17 mouse cellular contexts compared by ENCODE assay signal in the genomic region with DNA sequence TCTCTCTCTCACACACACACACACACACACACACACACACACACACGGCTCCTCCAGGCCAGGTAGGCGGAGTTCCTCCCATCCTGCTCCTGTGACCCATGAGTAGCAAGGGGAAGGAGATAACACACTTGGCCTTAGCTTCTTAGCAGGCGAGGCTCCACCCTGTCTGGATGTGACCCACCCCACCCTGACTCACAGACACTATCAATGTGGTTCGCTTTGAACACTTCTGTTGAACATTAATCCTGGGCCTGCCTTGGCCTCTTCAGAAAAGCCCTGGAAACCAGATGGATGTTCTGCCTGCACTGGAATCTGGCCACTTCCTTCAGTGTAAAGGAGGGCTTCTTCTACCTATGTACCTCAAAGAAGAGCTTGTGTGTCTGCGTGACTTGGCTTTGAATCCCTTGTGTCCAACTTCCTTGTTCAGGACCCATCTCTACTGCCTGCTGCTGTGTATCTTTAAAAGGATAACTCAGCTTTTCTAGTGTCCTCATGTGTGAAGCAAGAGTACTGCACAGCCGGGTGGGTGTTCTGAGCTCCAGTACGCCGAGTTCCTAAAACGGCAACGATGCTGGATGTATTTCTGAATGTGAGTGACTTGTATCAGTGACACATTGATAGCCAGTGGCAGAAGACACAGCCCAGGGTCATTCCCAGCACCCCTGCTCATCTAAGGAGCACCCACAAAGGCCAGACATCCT.
A peak's percentile ranks its signal among the peaks of the same experiment; 100 is the strongest.
DNase-seq lines count a peak whose midpoint lies in the region; ATAC-seq and TF ChIP-seq lines count a peak whose summit lies in the region.
"Had no signal": no experiment of that assay in that cellular context is flagged by ENCODE, and none has a peak within 500 bp of the region (broad histone marks: within the 10 kb centered on the region; RNA-seq: fewer than 3 reads in every experiment).

No protein-coding gene starts in this region.

- no peak overlapping the region for H3K9ac ChIP-seq in lung, embryonic 14.5 days
- H3K9ac ChIP-seq in liver, embryonic 12.5 days, result no peak overlapping the region
- no peak overlapping the region for H3K9ac ChIP-seq in forebrain, embryonic 15.5 days (replicated peaks)
- no peak overlapping the region for H3K9ac ChIP-seq in kidney, embryonic 15.5 days
- H3K9ac ChIP-seq: hindbrain, embryonic 13.5 days; midbrain, embryonic 12.5 days had no signal

- WGBS in lung, embryonic 14.5 days, result 59% methylated on average over 10 of the region's 10 CpGs
- 53% methylated on average over 9 of the region's 10 CpGs for WGBS in liver, embryonic 12.5 days (ENCODE audit: insufficient replicate concordance)
- 88% methylated on average over 9 of the region's 10 CpGs for WGBS in forebrain, embryonic 15.5 days
- WGBS in kidney, embryonic 15.5 days, result 82% methylated on average over 9 of the region's 10 CpGs

- H3K27ac ChIP-seq in lung, embryonic 14.5 days (ENCODE audit: low read depth), result no peak overlapping the region
- H3K27ac ChIP-seq in liver, embryonic 12.5 days, result no peak overlapping the region
- no peak overlapping the region for H3K27ac ChIP-seq in forebrain, embryonic 15.5 days (replicated peaks)
- H3K27ac ChIP-seq in kidney, embryonic 15.5 days, result no peak overlapping the region
- H3K27ac ChIP-seq: embryonic facial prominence, embryonic 10.5 days; forebrain, embryonic 10.5 days; heart, embryonic 10.5 days; hindbrain, embryonic 13.5 days; layer of hippocampus, adult 2 months; midbrain, embryonic 12.5 days had no signal

- no peak overlapping the region for H3K4me3 ChIP-seq in lung, embryonic 14.5 days (ENCODE audit: low read depth, low read length)
- no peak overlapping the region for H3K4me3 ChIP-seq in liver, embryonic 12.5 days
- no peak overlapping the region for H3K4me3 ChIP-seq in forebrain, embryonic 15.5 days
- no peak overlapping the region for H3K4me3 ChIP-seq in kidney, embryonic 15.5 days (replicated peaks)
- H3K4me3 ChIP-seq: embryonic facial prominence, embryonic 10.5 days; forebrain, embryonic 10.5 days; heart, embryonic 10.5 days; hindbrain, embryonic 13.5 days; layer of hippocampus, adult 2 months; midbrain, embryonic 12.5 days had no signal

- H3K27me3 ChIP-seq in lung, embryonic 14.5 days (ENCODE audit: insufficient read depth, low read length), result no peaks in the 10 kb centered on the region
- H3K27me3 ChIP-seq in liver, embryonic 12.5 days (replicated peaks), result 0 out of 2 replicates have a peak, but pooled peaks cover 2% of the 10 kb centered on the region
- no peaks in the 10 kb centered on the region for H3K27me3 ChIP-seq in forebrain, embryonic 15.5 days
- H3K27me3 ChIP-seq in kidney, embryonic 15.5 days, result no peaks in the 10 kb centered on the region
- H3K27me3 ChIP-seq: hindbrain, embryonic 13.5 days; midbrain, embryonic 12.5 days had no signal

- intact Hi-C loops in heart, postnatal 25 days (cut with DNase I), result no loop called here

- H3K4me1 ChIP-seq in lung, embryonic 14.5 days (ENCODE audit: insufficient read depth), result no peaks in the 10 kb centered on the region
- peaks cover 11% of the 10 kb centered on the region for H3K4me1 ChIP-seq in liver, embryonic 12.5 days
- no peaks in the 10 kb centered on the region for H3K4me1 ChIP-seq in forebrain, embryonic 15.5 days
- H3K4me1 ChIP-seq in kidney, embryonic 15.5 days, result no peaks in the 10 kb centered on the region
- H3K4me1 ChIP-seq: embryonic facial prominence, embryonic 10.5 days; forebrain, embryonic 10.5 days; hindbrain, embryonic 13.5 days; midbrain, embryonic 12.5 days had no signal

- TF ChIP-seq CTCF in lung, embryonic 14.5 days (IDR thresholded peaks at IDR 0.05; ENCODE audit: low read depth), result no peak

- H3K9me3 ChIP-seq in lung, embryonic 14.5 days (ENCODE audit: low read depth, low read length), result no peaks in the 10 kb centered on the region
- H3K9me3 ChIP-seq in liver, embryonic 12.5 days (replicated peaks), result no peaks in the 10 kb centered on the region
- no peaks in the 10 kb centered on the region for H3K9me3 ChIP-seq in forebrain, embryonic 15.5 days
- no peaks in the 10 kb centered on the region for H3K9me3 ChIP-seq in kidney, embryonic 15.5 days (replicated peaks)
- H3K9me3 ChIP-seq: embryonic facial prominence, embryonic 10.5 days; forebrain, embryonic 10.5 days; heart, embryonic 10.5 days; hindbrain, embryonic 13.5 days; midbrain, embryonic 12.5 days had no signal

- DNase-seq in lung, embryonic 14.5 days, result peak; percentile 6
- no peak for DNase-seq in lung, postnatal 36 days
- DNase-seq in c-Kit-positive CD71-positive TER-119-positive erythroid progenitor cells, embryonic 14.5 days (ENCODE audit: low spot score), result peak; percentile 56
- DNase-seq in spleen, postnatal 4 days (ENCODE audit: low spot score in 2 of 2), result peak; percentile 64 to 71
- DNase-seq in heart, postnatal 25 days (ENCODE audit: low spot score), result no peak
- DNase-seq: cerebellum, postnatal 10 days; kidney, adult 9 months; lung, adult 2 months had no signal

- no peak overlapping the region for H3K4me2 ChIP-seq in lung, embryonic 14.5 days
- H3K4me2 ChIP-seq in liver, embryonic 12.5 days, result peak overlapping the region; percentile 6; the same call in 1 of the 2 replicates
- no peak overlapping the region for H3K4me2 ChIP-seq in forebrain, embryonic 15.5 days (replicated peaks)
- no peak overlapping the region for H3K4me2 ChIP-seq in kidney, embryonic 15.5 days
- H3K4me2 ChIP-seq: hindbrain, embryonic 13.5 days; midbrain, embryonic 12.5 days had no signal

- ATAC-seq in lung, embryonic 14.5 days (ENCODE audit: insufficient read depth), result no peak
- peak; percentile 87 for ATAC-seq in liver, embryonic 12.5 days
- no peak for ATAC-seq in forebrain, embryonic 15.5 days (replicated peaks)
- ATAC-seq in kidney, embryonic 15.5 days (replicated peaks; ENCODE audit: low FRiP score), result no peak

- H3K36me3 ChIP-seq in lung, embryonic 14.5 days (ENCODE audit: insufficient read depth), result no peaks in the 10 kb centered on the region
- no peaks in the 10 kb centered on the region for H3K36me3 ChIP-seq in liver, embryonic 12.5 days
- H3K36me3 ChIP-seq in forebrain, embryonic 15.5 days, result no peaks in the 10 kb centered on the region
- H3K36me3 ChIP-seq in kidney, embryonic 15.5 days, result no peaks in the 10 kb centered on the region
- H3K36me3 ChIP-seq: embryonic facial prominence, embryonic 10.5 days; forebrain, embryonic 10.5 days; heart, embryonic 10.5 days; hindbrain, embryonic 13.5 days; midbrain, embryonic 12.5 days had no signal

Comparison
In these comparisons a context has a peak if more than half of its experiments do, and no peak if none do; other contexts are left out.
1. DNase-seq: peak in lung, embryonic 14.5 days (single experiment), c-Kit-positive CD71-positive TER-119-positive erythroid progenitor cells, embryonic 14.5 days (single experiment) and spleen, postnatal 4 days (2 of 2); none in lung, postnatal 36 days (single experiment) and heart, postnatal 25 days (single experiment).